Mouse (Mus musculus) left cerebral cortex, postnatal 10 days (tissue): ENCODE data around the gene Zfp943. TPM values are rescaled to one million over a fixed set of nuclear protein-coding genes. Genes with fewer than 3 reads are reported as not detected.
"Not testable (repeated sequence)": the region's sequence is repeated elsewhere in the genome, so short reads cannot be mapped to it uniquely, and the experiment has no call there.

Experiments used
- DNase-seq, 2 experiments: peaks; one replicate each; pipeline ENCODE4 v3.0.0; 2021 to 2022; ENCODE audit warnings: low spot score in 2 of 2, mixed read lengths in 1 of 2; ENCODE audit errors: extremely low spot score in 1 of 2
- intact Hi-C: fragments of 180-260 bp; cut with DNase I; formaldehyde crosslinking; loops from one replicate; pipeline ENCODE4 v1.15.1; 2025
- total RNA-seq, 2 experiments: library from RNA; stranded (reverse); gene quantifications; 2 replicates each; pipeline ENCODE4 v1.2.3; 2021

Zfp943 gene
- total RNA-seq = 10 to 100 TPM; 19.3 to 19.4 TPM

GRCm38 (mm10) chr17:21962107-21962907 lies at the start of gene Zfp943, which contains the start of gene Zfp942:
Zfp943 (plus strand) TSS chr17:21962552.
Zfp942 (minus strand) TSS chr17:21962464.
- intact Hi-C loops = not testable (repeated sequence)
- DNase-seq = peak; percentile 50 to 75

DNA sequence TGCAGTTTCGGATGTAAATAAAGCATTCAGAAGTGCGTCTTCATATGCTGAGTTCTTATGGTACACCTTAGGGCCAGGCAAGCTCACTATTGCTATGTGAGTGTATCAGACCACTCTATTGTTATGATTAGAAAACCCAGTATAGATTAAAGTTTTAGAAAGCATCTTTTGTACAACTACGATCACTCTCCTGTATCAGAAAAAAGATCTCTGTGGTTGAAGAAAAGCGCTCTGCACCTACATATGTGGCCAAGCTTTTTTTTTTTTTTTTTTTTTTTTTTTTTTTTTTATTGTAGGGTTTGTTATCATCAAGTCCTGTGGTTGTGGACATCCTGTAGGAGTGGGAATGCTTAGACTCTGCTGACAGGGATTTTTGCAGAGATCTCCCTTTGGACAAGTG lies 950 bp downstream of the Zfp943 start:
- intact Hi-C loops = no loop called here
- no peak for DNase-seq

- intact Hi-C loops = not testable (repeated sequence)
Observed at GRCm38 (mm10) chr17:22035594-22035993, 73.2 kb downstream of the Zfp943 start.

GRCm38 (mm10) chr17:22049403-22049802 lies 87.1 kb downstream of the Zfp943 start:
- intact Hi-C loops = no loop called here
- no peak for DNase-seq

More at GRCm38 (mm10) chr17:22035594-22035993, 73.2 kb downstream of the Zfp943 start:
- peak in 1 of 2 experiments; percentile 3 for DNase-seq

GRCm38 (mm10) chr17:22053211-22053610 lies 90.9 kb downstream of the Zfp943 start:
- DNase-seq = no peak
- intact Hi-C loops = no loop called here

- intact Hi-C loops = loop anchor here (5.0 kb wide), 1 partner anchor 336 kb away; no protein-coding TSS in a partner anchor
- DNase-seq = peak; percentile 45 to 83
Observed at GRCm38 (mm10) chr17:22081031-22081631, 118.8 kb downstream of the Zfp943 start.

GRCm38 (mm10) chr17:22083224-22083623 lies 120.9 kb downstream of the Zfp943 start:
- peak in 1 of 2 experiments; percentile 20 for DNase-seq
- intact Hi-C loops = loop anchor here (5.0 kb wide), 1 partner anchor 334 kb away; no protein-coding TSS in a partner anchor

- DNase-seq = no peak
- intact Hi-C loops = no loop called here
Observed at GRCm38 (mm10) chr17:22118770-22119169, 156.4 kb downstream of the Zfp943 start.

Other genes starting within 250 kb of the Zfp943 start
- gene Zfp229, start 231.8 kb upstream of the Zfp943 start, total RNA-seq = 1 to 10 TPM; 5.0 to 6.5 TPM
- gene Zfp820, start 116.8 kb upstream of the Zfp943 start, total RNA-seq = 1 to 10 TPM; 1.1 to 1.4 TPM
- gene Zfp995, start 52.6 kb upstream of the Zfp943 start, total RNA-seq = 1 to 10 TPM; 3.7 to 5.1 TPM
- gene Zfp942, start 88 bp upstream of the Zfp943 start, total RNA-seq = 10 to 100 TPM; 16.1 to 16.6 TPM
- under 1 TPM; 0.41 to 0.57 TPM for gene Zfp947, start 203.6 kb downstream of the Zfp943 start, total RNA-seq